Mouse (Mus musculus): ENCODE measurements at regions not wholly inside any gene's neighbourhood (a gene's known extent, or its start where the extent isn't known, plus 50 kb on each side); places are given as distances from the start of the nearest gene placed in this dataset.

DNA sequence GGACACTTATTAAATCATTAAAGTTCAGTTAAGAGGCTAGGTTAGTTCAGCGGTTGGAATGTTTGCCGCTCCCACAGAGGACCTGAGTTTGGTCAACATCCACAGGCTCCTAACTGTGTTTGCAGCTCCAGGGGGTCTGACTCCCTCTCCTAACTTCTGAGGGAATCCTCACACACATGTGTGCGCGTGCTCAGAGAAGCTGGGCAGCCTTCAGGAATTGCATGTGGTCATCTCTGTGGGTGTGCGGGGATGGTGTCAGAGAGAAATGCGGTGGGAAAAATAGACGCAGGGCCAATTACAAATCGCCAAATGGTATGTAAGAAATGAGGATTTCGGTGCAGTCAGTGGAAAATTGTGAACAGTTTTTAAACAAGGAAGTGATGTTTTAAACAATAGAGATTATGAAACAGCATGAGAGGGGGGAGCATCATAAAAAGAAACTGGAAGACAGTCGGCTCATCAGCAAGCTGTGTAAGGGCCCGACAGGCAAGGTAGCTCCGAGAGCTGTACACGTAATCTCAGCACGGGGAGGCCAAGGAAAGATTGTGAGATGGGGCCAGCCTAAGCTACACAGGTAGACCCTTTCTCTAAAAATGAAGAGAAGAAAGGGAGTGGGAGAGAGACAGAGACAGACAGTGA is 53.9 kb upstream of the Tmem170b start:
- 0 out of 2 replicates have a peak, but pooled peaks have one; percentile 8 for TF ChIP-seq POLR2A (IDR thresholded peaks at IDR 0.05; ENCODE audit: borderline replicate concordance, extremely low read depth, low read depth, low read length)
- TF ChIP-seq CTCF (IDR thresholded peaks at IDR 0.05; ENCODE audit: insufficient read depth, low read length) = no peak
